Mouse (Mus musculus): Measurements from ENCODE around the gene 4930548H24Rik.

GRCm38 (mm10) chr5:31494513-31495297 is 9.2 kb downstream of the 4930548H24Rik start, which contains the start of gene Gpn1:
- TF ChIP-seq POLR2A (IDR thresholded peaks at IDR 0.05; ENCODE audit: low read depth, low read length), result peak; percentile 47
- no peak for TF ChIP-seq CTCF (IDR thresholded peaks at IDR 0.05; ENCODE audit: borderline replicate concordance, insufficient read depth, low read length)
